Mouse (Mus musculus): ENCODE data around the gene Usb1. TPM values are rescaled to one million over a fixed set of nuclear protein-coding genes. Genes with fewer than 3 reads are reported as not detected.
"Not testable (repeated sequence)": the region's sequence is repeated elsewhere in the genome, so short reads cannot be mapped to it uniquely, and the experiment has no call there.

Gene Usb1
- polyA plus RNA-seq, 1 experiment from 2014 or later = 61.7 TPM

DNA sequence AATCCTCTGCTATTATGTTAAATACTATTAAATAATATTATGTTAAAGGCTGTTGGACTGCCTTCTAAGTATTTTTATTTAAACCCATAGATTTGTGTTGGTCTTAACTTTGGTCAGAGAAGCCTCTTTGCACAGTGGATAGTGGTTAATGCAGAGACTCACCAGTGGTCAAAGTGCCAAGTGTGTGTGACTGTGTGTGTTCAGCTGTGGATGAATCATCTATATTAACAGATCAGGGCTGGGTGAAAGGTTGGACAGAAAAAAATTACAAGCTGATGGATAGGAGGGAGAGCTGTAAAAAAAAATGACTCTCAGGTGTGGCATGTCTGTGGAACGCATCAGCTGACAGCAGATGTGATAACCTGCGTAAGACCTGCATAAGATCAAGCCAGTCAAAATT, 31.8 kb downstream of the Usb1 start:
- H3K9me3 ChIP-seq (ENCODE audit: low read length) = 0 out of 2 replicates have a peak, but pooled peaks cover 5% of the 10 kb centered on the region
- no peak overlapping the region for H3K4me3 ChIP-seq (ENCODE audit: low read length)
- no peak overlapping the region for H3K27ac ChIP-seq (ENCODE audit: low read length)
- H3K36me3 ChIP-seq (ENCODE audit: insufficient read depth, low read length) = no peaks in the 10 kb centered on the region
- no peak overlapping the region for H3K4me2 ChIP-seq (replicated peaks; ENCODE audit: low read depth, low read length)
- 96% methylated on average over 2 of the region's 2 CpGs for WGBS
- no peak overlapping the region for H3K9ac ChIP-seq (replicated peaks; ENCODE audit: low read length)
- ATAC-seq (ENCODE audit: low FRiP score, low TSS enrichment) = no peak
- H3K27me3 ChIP-seq (ENCODE audit: insufficient read depth, low read length) = no peaks in the 10 kb centered on the region
- H3K4me1 ChIP-seq (ENCODE audit: insufficient read depth, low read length) = 0 out of 2 replicates have a peak, but pooled peaks cover under 1% of the 10 kb centered on the region

DNA sequence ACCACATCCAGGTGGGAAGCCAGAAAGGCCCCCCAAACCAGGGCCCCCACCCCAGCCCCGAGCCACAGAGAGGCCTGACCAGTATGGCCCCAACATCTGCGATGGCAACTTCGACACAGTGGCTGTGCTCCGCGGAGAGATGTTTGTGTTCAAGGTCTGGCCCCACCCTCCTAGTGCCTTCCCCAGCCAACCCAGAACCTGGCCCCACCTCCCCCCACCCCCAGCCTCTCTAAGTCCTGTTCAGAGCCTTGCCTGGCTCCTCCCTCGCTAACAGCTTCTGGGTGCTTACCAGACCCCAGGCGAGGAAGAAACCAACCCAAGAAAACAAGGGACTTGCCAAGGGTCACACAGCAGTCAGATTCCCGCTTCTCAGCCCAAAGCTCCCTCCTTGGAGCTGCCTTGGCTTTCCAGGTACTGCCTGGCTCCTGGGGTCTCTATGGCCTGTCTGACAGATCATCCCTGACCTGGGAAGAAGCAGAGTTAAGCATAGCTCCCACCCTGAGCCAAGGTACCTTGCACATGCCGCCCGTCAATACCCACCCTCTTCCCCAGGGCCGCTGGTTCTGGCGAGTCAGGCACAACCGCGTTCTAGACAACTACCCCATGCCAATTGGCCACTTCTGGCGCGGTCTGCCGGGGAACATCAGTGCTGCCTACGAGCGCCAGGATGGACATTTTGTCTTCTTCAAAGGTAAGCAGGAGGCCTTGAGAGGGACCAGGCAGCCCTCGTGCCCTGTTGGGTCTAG, 37.7 kb downstream of the Usb1 start:
- peak overlapping the region; percentile 47 for H3K4me2 ChIP-seq (replicated peaks; ENCODE audit: low read depth, low read length)
- 0 out of 2 replicates have a peak, but pooled peaks cover 3% of the 10 kb centered on the region for H3K36me3 ChIP-seq (ENCODE audit: insufficient read depth, low read length)
- peak; percentile 85 for ATAC-seq (ENCODE audit: low FRiP score, low TSS enrichment)
- H3K9ac ChIP-seq (replicated peaks; ENCODE audit: low read length) = peak overlapping the region; percentile 45; the same call in 1 of the 2 replicates
- peaks cover 6% of the 10 kb centered on the region for H3K4me1 ChIP-seq (ENCODE audit: insufficient read depth, low read length)
- peak overlapping the region; percentile 23 for H3K4me3 ChIP-seq (ENCODE audit: low read length)
- H3K9me3 ChIP-seq (ENCODE audit: low read length) = no peaks in the 10 kb centered on the region
- H3K27me3 ChIP-seq (ENCODE audit: insufficient read depth, low read length) = no peaks in the 10 kb centered on the region
- no peak overlapping the region for H3K27ac ChIP-seq (ENCODE audit: low read length)
- WGBS = 51% methylated on average over 20 of the region's 20 CpGs

DNA sequence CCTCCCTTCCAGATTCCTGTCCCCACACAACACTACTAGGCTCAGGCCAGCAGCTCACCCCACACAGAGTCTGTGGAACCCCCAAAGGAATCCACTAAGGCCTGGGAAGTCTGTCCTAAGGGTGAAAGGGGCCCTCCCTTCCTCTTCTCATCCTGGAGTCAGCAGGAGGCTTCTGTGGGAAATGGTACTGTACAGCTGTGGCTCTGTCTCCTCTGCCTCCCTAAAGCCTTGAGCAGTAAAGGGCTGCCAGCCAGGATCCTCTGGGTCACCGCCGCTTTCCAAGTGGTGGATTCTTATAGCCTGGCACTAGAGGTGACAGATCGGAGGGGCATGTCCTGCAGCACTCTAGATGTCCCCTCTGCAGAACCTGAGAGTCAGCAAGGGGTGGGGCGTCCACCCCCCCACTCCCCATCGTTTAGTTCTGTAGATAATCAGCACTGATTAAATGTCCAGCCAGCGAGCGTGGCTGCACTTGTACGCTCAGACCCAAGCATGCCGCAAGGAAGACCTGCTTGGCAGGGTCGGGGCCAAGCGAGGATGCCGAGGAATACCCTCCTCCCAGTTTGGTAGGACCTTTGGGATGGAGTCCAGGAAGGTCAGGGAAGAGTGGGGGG, 41.4 kb downstream of the Usb1 start:
- Histone ChIP-seq H3K4me1 (ENCODE audit: insufficient read depth, low read length) (peaks cover 6% of the 10 kb centered on the region), H3K27ac (ENCODE audit: low read length) (no peak overlapping the region), H3K9ac (replicated peaks; ENCODE audit: low read length) (no peak overlapping the region), H3K36me3 (ENCODE audit: insufficient read depth, low read length) (0 out of 2 replicates have a peak, but pooled peaks cover 3% of the 10 kb centered on the region), H3K9me3 (ENCODE audit: low read length) (no peaks in the 10 kb centered on the region), H3K27me3 (ENCODE audit: insufficient read depth, low read length) (no peaks in the 10 kb centered on the region), H3K4me2 (replicated peaks; ENCODE audit: low read depth, low read length) (no peak overlapping the region), H3K4me3 (ENCODE audit: low read length) (no peak overlapping the region)
- 62% methylated on average over 12 of the region's 12 CpGs for WGBS
- ATAC-seq (ENCODE audit: low FRiP score, low TSS enrichment) = no peak

DNA sequence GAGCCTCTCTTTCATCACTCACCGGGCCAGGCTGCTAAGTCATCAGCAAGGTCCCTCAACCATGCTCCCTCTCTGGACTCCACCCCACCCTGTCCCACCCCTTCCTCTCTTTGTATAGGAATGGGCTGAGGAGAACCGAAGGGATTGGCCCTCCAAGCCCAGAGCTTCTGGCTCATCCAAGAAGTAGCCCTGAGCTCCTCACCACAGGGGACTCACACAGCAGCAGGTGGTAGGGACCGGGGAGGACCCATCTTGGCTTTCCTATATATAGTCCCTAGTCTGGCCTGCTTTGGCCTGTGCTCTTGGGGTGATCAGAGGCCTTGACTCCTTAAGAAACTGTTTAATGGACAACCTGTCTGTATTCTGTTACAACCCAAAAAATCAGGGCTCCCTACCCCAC, 42.3 kb downstream of the Usb1 start:
- H3K4me3 ChIP-seq (ENCODE audit: low read length) = no peak overlapping the region
- no peak overlapping the region for H3K27ac ChIP-seq (ENCODE audit: low read length)
- 74% methylated on average over 3 of the region's 3 CpGs for WGBS
- no peaks in the 10 kb centered on the region for H3K9me3 ChIP-seq (ENCODE audit: low read length)
- H3K36me3 ChIP-seq (ENCODE audit: insufficient read depth, low read length) = 0 out of 2 replicates have a peak, but pooled peaks cover 3% of the 10 kb centered on the region
- ATAC-seq (ENCODE audit: low FRiP score, low TSS enrichment) = no peak
- H3K9ac ChIP-seq (replicated peaks; ENCODE audit: low read length) = no peak overlapping the region
- no peaks in the 10 kb centered on the region for H3K27me3 ChIP-seq (ENCODE audit: insufficient read depth, low read length)
- H3K4me2 ChIP-seq (replicated peaks; ENCODE audit: low read depth, low read length) = no peak overlapping the region
- H3K4me1 ChIP-seq (ENCODE audit: insufficient read depth, low read length) = peaks cover 6% of the 10 kb centered on the region

DNA sequence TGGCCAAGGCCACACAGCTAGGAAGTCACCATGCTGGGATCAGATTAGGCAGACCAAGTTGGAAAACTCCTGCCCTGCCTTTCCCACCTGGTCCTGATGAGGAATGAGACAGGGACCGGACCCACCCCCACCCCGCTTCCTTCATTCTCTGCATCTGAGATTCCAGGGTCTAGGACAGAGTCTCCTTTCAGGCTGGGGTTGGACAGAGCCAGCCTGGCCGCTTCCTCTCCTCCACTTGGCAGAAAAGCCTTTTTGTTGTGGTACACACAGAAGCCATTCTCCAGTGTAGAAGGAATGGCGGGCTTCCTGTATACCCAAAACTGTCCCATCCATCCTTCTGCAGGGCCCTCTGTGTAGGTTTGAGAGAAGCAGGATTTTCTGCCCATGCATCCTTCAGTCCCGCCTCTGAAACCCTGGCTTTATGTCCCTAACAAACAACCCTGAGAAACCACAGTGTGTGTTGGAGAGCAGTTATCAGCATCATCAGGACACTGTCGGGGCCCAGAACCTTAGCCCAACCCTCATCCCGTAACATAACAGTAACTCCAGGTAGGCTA, 43.4 kb downstream of the Usb1 start:
- Histone ChIP-seq H3K9ac (replicated peaks; ENCODE audit: low read length) (no peak overlapping the region), H3K27ac (ENCODE audit: low read length) (no peak overlapping the region), H3K4me1 (ENCODE audit: insufficient read depth, low read length) (no peaks in the 10 kb centered on the region; the same call in 1 of the 2 replicates), H3K27me3 (ENCODE audit: insufficient read depth, low read length) (no peaks in the 10 kb centered on the region), H3K9me3 (ENCODE audit: low read length) (no peaks in the 10 kb centered on the region), H3K4me2 (replicated peaks; ENCODE audit: low read depth, low read length) (no peak overlapping the region), H3K36me3 (ENCODE audit: insufficient read depth, low read length) (0 out of 2 replicates have a peak, but pooled peaks cover 3% of the 10 kb centered on the region), H3K4me3 (ENCODE audit: low read length) (no peak overlapping the region)
- 94% methylated on average over 7 of the region's 7 CpGs for WGBS
- ATAC-seq (ENCODE audit: low FRiP score, low TSS enrichment) = no peak

DNA sequence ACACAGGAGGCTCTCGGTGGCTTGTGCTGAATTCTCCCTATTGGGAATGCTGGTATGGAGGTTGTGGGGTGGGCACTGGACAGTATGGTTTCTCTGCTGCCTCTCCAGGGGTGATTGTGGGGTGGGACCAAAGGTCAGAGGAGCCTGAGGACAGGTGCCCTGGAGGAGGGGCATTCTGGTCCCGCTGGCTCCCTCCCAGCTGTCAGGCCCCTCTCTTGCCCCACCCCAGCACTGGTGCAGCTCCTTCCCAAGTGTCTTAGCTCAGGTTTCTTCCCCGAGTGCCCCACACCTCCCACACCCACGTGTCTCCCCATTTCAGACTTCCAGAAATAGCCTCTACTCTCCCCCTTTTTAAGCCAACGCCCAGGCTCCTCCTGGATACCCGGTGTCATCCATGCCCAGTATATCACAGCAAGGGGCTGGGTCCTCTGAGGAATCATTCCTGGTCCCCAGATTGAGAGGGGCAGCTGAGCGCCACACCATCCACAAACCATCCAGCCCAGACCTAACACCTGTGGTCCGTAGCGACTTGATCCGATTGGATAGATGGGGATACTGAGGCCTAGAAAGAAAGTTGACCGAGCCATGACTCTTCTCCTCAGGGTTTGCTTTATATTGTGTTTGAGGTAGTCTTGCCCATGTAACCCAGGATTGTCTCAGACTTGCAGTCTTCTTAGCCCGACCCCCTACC, 44.4 kb downstream of the Usb1 start:
- Histone ChIP-seq H3K27ac (ENCODE audit: low read length) (no peak overlapping the region), H3K36me3 (ENCODE audit: insufficient read depth, low read length) (0 out of 2 replicates have a peak, but pooled peaks cover 3% of the 10 kb centered on the region), H3K4me3 (ENCODE audit: low read length) (no peak overlapping the region), H3K27me3 (ENCODE audit: insufficient read depth, low read length) (no peaks in the 10 kb centered on the region), H3K4me1 (ENCODE audit: insufficient read depth, low read length) (no peaks in the 10 kb centered on the region; the same call in 1 of the 2 replicates), H3K9me3 (ENCODE audit: low read length) (no peaks in the 10 kb centered on the region), H3K4me2 (replicated peaks; ENCODE audit: low read depth, low read length) (no peak overlapping the region), H3K9ac (replicated peaks; ENCODE audit: low read length) (no peak overlapping the region)
- no peak for ATAC-seq (ENCODE audit: low FRiP score, low TSS enrichment)
- WGBS = 68% methylated on average over 12 of the region's 12 CpGs

DNA sequence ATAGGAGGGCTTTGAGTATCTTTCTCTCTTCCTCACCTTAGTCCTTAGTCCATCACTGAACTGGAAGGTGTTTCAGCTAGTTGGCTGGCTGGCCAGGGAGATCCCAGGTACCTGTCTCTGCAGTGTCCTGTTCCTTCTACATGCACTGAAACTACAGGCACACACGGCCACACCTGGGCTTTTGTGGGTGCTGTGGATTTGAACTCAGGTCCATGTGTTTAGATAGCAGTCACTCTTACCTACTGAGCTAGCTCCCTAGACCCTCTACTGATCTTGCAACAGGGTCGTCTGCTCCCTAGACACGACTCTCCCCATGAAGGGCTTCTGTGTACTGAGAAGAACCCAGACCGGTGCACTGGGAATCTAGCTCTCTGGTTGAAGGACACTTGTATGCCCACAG, 45.0 kb downstream of the Usb1 start:
- H3K4me3 ChIP-seq (ENCODE audit: low read length) = no peak overlapping the region
- no peak for ATAC-seq (ENCODE audit: low FRiP score, low TSS enrichment)
- H3K27ac ChIP-seq (ENCODE audit: low read length) = no peak overlapping the region
- WGBS = 88% methylated on average over 4 of the region's 4 CpGs
- H3K9me3 ChIP-seq (ENCODE audit: low read length) = no peaks in the 10 kb centered on the region
- no peak overlapping the region for H3K9ac ChIP-seq (replicated peaks; ENCODE audit: low read length)
- no peaks in the 10 kb centered on the region for H3K27me3 ChIP-seq (ENCODE audit: insufficient read depth, low read length)
- H3K4me2 ChIP-seq (replicated peaks; ENCODE audit: low read depth, low read length) = no peak overlapping the region
- H3K4me1 ChIP-seq (ENCODE audit: insufficient read depth, low read length) = no peaks in the 10 kb centered on the region; the same call in 1 of the 2 replicates
- H3K36me3 ChIP-seq (ENCODE audit: insufficient read depth, low read length) = 0 out of 2 replicates have a peak, but pooled peaks cover 3% of the 10 kb centered on the region

DNA sequence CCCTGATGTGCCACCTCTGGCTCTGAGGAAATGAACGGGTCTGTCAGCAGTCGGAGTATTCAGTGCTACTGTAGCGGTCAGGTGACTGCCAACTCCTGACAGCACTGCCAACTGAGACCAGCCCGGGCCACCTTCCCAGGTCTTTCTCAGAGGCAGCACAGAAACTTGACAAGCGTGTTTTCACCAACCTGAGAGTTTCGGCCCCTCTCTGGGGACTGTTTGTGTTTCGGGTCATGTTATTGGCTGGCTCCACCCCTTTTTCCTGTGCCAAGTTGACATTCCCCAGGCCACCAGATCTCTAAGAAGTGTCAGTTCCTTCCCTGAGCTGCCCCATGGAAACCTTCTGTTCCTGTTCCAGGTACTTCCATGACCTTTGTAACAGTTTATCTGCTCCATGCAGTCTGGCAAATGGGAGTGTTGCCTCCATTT, 45.8 kb downstream of the Usb1 start:
- 20% methylated on average over 7 of the region's 7 CpGs for WGBS
- Histone ChIP-seq H3K27ac (ENCODE audit: low read length) (peak overlapping the region; percentile 8; the same call in 1 of the 2 replicates), H3K4me1 (ENCODE audit: insufficient read depth, low read length) (no peaks in the 10 kb centered on the region; the same call in 1 of the 2 replicates), H3K9me3 (ENCODE audit: low read length) (no peaks in the 10 kb centered on the region), H3K4me3 (ENCODE audit: low read length) (no peak overlapping the region), H3K4me2 (replicated peaks; ENCODE audit: low read depth, low read length) (no peak overlapping the region), H3K36me3 (ENCODE audit: insufficient read depth, low read length) (no peaks in the 10 kb centered on the region), H3K9ac (replicated peaks; ENCODE audit: low read length) (no peak overlapping the region; the same call in 1 of the 2 replicates), H3K27me3 (ENCODE audit: insufficient read depth, low read length) (no peaks in the 10 kb centered on the region)
- ATAC-seq (ENCODE audit: low FRiP score, low TSS enrichment) = peak; percentile 29; the same call in 1 of the 2 replicates

DNA sequence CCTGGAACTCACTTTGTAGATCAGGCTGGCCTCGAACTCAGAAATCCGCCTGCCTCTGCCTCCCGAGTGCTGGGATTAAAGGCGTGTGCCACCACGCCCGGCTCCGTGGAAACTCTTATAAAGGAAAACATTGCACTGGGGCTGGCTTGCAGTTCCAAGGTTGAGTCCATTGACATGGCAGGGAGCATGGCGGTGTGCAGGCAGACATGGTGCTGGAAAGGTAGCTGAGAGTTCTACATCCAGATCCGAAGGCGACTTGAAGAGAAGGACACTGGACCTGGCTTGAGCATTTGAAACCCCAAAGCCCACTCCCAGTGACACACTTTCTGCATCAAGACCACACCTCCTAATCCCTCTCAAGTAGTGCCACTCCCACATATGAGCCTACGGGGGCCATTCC, 46.8 kb downstream of the Usb1 start:
- not testable (repeated sequence) for H3K27me3 ChIP-seq (ENCODE audit: insufficient read depth, low read length); H3K4me1 ChIP-seq (ENCODE audit: insufficient read depth, low read length); H3K9me3 ChIP-seq (ENCODE audit: low read length); ATAC-seq (ENCODE audit: low FRiP score, low TSS enrichment); H3K36me3 ChIP-seq (ENCODE audit: insufficient read depth, low read length); H3K27ac ChIP-seq (ENCODE audit: low read length); H3K9ac ChIP-seq (replicated peaks; ENCODE audit: low read length); H3K4me2 ChIP-seq (replicated peaks; ENCODE audit: low read depth, low read length); H3K4me3 ChIP-seq (ENCODE audit: low read length)
- 97% methylated on average over 11 of the region's 11 CpGs for WGBS
